Mouse (Mus musculus) limb, embryonic 14.5 days (tissue): ENCODE measurements around the gene Ctnnd2. TPM values are rescaled to one million over a fixed set of nuclear protein-coding genes. Genes with fewer than 3 reads are reported as not detected.

Source experiments
- ATAC-seq: fragments of 200-750 bp; cut with Nextera tagmentation; 2 replicates; pipeline ENCODE4 v1.8.0; 2017; ENCODE audit warnings: low read depth, moderate number of reproducible peaks, moderate TSS enrichment; ENCODE audit not compliant: low FRiP score
- DNase-seq: peaks from one replicate; pipeline ENCODE4 v3.0.0-alpha.2; 2015; ENCODE audit warnings: low spot score
- H3K27ac ChIP-seq: fragments of 300-500 bp; sonication (generic); replicated peaks from 2 replicates; pipeline ENCODE4 v1.5.1; 2014; ENCODE audit warnings: low read depth, mild to moderate bottlenecking, low read length, moderate library complexity, mixed read lengths
- H3K27me3 ChIP-seq: fragments of 300-500 bp; sonication (generic); 2 replicates; pipeline ENCODE4 v1.6.1; 2014; ENCODE audit warnings: low read length, mixed read lengths; ENCODE audit not compliant: control insufficient read depth, insufficient read depth
- H3K36me3 ChIP-seq: fragments of 300-500 bp; sonication (generic); 2 replicates; pipeline ENCODE4 v1.6.1; 2014; ENCODE audit warnings: mild to moderate bottlenecking, low read length, moderate library complexity, mixed read lengths; ENCODE audit not compliant: control insufficient read depth, insufficient read depth
- H3K4me1 ChIP-seq: fragments of 300-500 bp; sonication (generic); 2 replicates; pipeline ENCODE4 v1.6.1; 2014; ENCODE audit warnings: antibody characterized with exemption, low read length, mixed read lengths; ENCODE audit not compliant: control insufficient read depth, insufficient read depth
- H3K4me2 ChIP-seq: fragments of 300-500 bp; sonication (generic); replicated peaks from 2 replicates; pipeline ENCODE4 v1.6.1; 2014; ENCODE audit warnings: low read depth, mild to moderate bottlenecking, low read length, moderate library complexity; ENCODE audit not compliant: severe bottlenecking
- H3K4me3 ChIP-seq: fragments of 300-500 bp; sonication (generic); replicated peaks from 2 replicates; pipeline ENCODE4 v1.5.1; 2014; ENCODE audit warnings: low read length
- H3K9ac ChIP-seq: fragments of 300-500 bp; sonication (generic); 2 replicates; pipeline ENCODE4 v1.6.1; 2014; ENCODE audit warnings: mild to moderate bottlenecking, low read depth, low read length, moderate library complexity; ENCODE audit not compliant: severe bottlenecking
- H3K9me3 ChIP-seq: fragments of 300-500 bp; sonication (generic); 2 replicates; pipeline ENCODE4 v1.6.1; 2016; ENCODE audit warnings: low read length; ENCODE audit not compliant: control insufficient read depth
- POLR2A ChIP-seq: fragments of 200-500 bp; IDR thresholded peaks from 2 replicates; pipeline ENCODE4 v1.8.0; 2012; ENCODE audit warnings: inconsistent platforms, mild to moderate bottlenecking, moderate library complexity, borderline replicate concordance; ENCODE audit not compliant: insufficient read depth, insufficient read length; ENCODE audit errors: extremely low read depth
- WGBS: fragments of 180-500 bp; shearing (Covaris S2); extraction: QIAGEN DNeasy Blood & Tissue Kit; methylation state at CpG from one replicate; pipeline ENCODE4 v1.1.7; 2014; 5-methylcytosine and 5-hydroxymethylcytosine counted together
- polyA plus RNA-seq, 2 experiments: library from polyadenylated mRNA; depleted of rRNA in 1 of 2; stranded (reverse) in 1 of 2; unstranded in 1 of 2; fragments of >200 nt; fragmentation: Nextera tagmentation in 1 of 2; extraction: Ambion mirVana in 1 of 2; gene quantifications; 2 replicates each; pipeline versions ENCODE4 v1.2.1 to v1.2.3; 2012 to 2014

Ctnnd2 gene
- polyA plus RNA-seq, 2 experiments, result 3.6 to 4.2 TPM

GRCm38 (mm10) chr15:30302824-30303223 lies 130.4 kb downstream of the Ctnnd2 start:
- no peaks in the 10 kb centered on the region for H3K4me1 ChIP-seq
- no peak overlapping the region for H3K4me3 ChIP-seq

DNA sequence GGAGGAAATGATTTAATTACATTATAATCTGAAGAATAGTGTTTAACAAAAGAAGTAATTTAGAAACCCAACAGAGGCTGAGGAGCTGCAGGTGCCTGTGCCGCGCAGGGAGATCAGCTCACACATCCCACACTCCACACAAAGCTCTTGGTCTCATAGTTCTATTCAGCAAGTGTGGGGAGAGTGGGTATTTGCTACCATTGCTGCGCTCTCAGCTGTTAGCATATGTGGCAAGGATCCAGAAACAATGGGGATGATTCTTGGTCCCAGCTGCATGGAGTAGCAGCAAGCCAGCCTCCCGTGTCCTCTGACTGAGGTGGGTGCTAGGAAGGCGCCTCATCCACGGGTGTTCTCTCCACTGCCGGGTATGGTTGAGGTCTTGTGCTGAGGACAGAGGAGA lies 134.0 kb downstream of the Ctnnd2 start:
- no peaks in the 10 kb centered on the region for H3K27me3 ChIP-seq
- peaks cover 6% of the 10 kb centered on the region; the same call in 1 of the 2 replicates for H3K9me3 ChIP-seq
- no peaks in the 10 kb centered on the region for H3K36me3 ChIP-seq
- H3K4me3 ChIP-seq, result no peak overlapping the region
- H3K27ac ChIP-seq, result no peak overlapping the region
- no peak overlapping the region for H3K4me2 ChIP-seq
- TF ChIP-seq POLR2A, result no peak
- H3K9ac ChIP-seq, result no peak overlapping the region
- DNase-seq (no peak), ATAC-seq (no peak)
- 97% methylated on average over 7 of the region's 7 CpGs for WGBS
- H3K4me1 ChIP-seq, result no peaks in the 10 kb centered on the region

More at GRCm38 (mm10) chr15:30302824-30303223, 130.4 kb downstream of the Ctnnd2 start:
- 81% methylated on average over 2 of the region's 2 CpGs for WGBS
- Histone ChIP-seq H3K9me3 (peaks cover 6% of the 10 kb centered on the region; the same call in 1 of the 2 replicates), H3K27me3 (no peaks in the 10 kb centered on the region), H3K36me3 (no peaks in the 10 kb centered on the region), H3K27ac (no peak overlapping the region), H3K9ac (no peak overlapping the region), H3K4me2 (no peak overlapping the region)
- TF ChIP-seq POLR2A, result no peak
- DNase-seq, result no peak
- ATAC-seq, result no peak

DNA sequence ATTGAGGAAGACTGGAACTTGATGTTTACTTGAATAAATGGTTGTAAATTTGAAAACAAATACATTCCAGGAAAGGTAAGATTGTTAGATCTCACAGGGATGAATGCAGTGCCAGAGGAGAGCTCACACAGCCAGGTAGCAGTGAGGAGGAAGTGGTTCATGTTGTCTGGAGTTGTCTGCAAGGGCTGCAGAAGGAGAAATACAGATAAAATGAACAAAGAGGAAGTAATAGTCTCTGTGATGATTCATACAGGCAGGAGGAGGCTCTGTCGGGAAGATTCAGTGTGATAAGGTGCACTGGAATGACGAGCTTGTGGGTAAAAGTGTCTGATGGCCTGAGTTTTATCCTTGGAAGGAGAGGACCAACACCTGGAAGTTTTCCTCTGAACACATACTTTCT lies 150.2 kb downstream of the Ctnnd2 start:
- TF ChIP-seq POLR2A, result no peak
- 79% methylated on average over 2 of the region's 2 CpGs for WGBS
- Histone ChIP-seq H3K9me3 (no peaks in the 10 kb centered on the region), H3K4me3 (no peak overlapping the region), H3K4me2 (no peak overlapping the region), H3K9ac (no peak overlapping the region), H3K27me3 (no peaks in the 10 kb centered on the region), H3K27ac (no peak overlapping the region), H3K4me1 (no peaks in the 10 kb centered on the region), H3K36me3 (no peaks in the 10 kb centered on the region)
- DNase-seq, result no peak
- no peak for ATAC-seq

DNA sequence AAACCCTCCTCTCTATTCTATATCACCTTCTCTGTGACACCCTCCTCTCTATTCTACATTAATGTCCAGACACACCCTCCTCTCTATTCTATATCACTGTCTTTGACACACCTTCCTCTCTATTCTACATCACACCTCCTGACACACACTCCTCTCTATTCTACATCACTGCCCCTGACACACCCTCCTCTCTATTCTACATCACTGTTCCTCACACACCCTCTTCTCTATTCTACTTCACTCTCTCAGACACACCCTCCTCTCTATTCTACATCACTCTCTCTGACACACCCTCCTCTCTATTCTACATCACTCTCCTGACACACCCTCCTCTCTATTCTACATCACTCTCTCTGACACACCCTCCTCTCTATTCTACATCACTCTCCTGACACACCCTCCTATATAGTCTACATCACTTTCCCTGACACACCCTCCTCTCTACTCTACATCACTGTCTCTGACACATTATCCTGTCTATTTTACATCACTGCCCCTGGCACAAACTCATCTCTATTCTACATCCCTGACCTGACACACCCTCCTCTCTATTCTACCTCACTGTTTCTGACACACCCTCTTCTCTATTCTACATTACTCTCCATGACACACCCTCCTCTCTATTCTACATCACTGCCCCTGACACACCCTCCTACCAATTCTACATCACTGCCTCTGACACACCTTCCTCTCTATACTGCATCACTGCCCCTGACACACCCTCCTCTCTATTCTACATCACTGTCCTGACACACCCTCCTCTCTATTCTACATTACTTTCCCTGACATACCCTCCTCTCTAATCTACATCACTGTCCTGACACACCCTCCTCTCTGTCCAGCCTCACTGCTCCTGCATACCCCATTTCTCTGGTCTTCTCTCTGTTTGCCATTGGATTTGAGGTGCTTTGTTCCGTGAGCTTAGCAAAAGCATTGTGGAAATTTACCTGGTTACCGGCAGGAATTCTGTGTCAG lies 161.2 kb downstream of the Ctnnd2 start:
- no peaks in the 10 kb centered on the region for H3K27me3 ChIP-seq
- no peak overlapping the region for H3K4me2 ChIP-seq
- no peak overlapping the region for H3K27ac ChIP-seq
- 79% methylated on average over 2 of the region's 2 CpGs for WGBS
- no peak overlapping the region for H3K9ac ChIP-seq
- ATAC-seq (no peak), DNase-seq (no peak)
- H3K4me3 ChIP-seq, result no peak overlapping the region
- no peaks in the 10 kb centered on the region for H3K9me3 ChIP-seq
- no peaks in the 10 kb centered on the region for H3K4me1 ChIP-seq
- TF ChIP-seq POLR2A, result no peak
- no peaks in the 10 kb centered on the region for H3K36me3 ChIP-seq

DNA sequence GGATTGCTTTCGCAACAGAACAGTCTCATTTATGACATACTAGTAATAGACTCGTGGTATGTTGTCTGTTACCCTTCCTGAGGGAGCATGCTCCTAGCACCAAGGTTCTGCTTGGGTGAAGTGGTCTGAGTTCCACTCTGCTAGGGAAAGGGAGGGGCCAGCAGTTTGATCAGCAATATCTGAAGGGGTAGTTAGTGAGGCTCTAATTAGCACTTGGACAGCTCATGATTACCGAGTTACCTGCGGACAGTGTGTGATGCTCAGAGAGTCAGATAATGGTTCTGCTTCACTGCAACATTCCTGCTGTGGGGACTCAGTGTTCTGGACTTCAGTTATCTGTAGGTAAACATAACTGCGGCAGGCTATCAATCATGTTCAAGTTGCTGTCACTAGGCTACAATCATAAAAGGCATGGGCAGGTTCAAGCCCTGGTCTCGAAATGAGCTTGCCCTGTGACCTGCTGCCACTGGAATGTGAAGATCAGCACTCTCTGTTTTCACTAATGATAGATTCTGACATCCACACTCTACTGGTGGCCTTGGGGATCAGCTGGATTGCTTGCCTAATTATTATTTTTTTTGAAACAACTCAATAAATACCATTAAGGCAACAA lies 166.3 kb downstream of the Ctnnd2 start:
- no peaks in the 10 kb centered on the region for H3K36me3 ChIP-seq
- DNase-seq (no peak), ATAC-seq (no peak)
- H3K27ac ChIP-seq, result no peak overlapping the region
- H3K9me3 ChIP-seq, result no peaks in the 10 kb centered on the region
- H3K4me1 ChIP-seq, result no peaks in the 10 kb centered on the region
- H3K9ac ChIP-seq, result no peak overlapping the region
- no peak for TF ChIP-seq POLR2A
- no peak overlapping the region for H3K4me3 ChIP-seq
- H3K4me2 ChIP-seq, result no peak overlapping the region
- WGBS, result 64% methylated on average over 6 of the region's 6 CpGs
- H3K27me3 ChIP-seq, result no peaks in the 10 kb centered on the region
